Mouse (Mus musculus) ovary, adult 18-20 months (tissue): Measurements from ENCODE around the gene Gm10229.
"Not testable (repeated sequence)": the region's sequence is repeated elsewhere in the genome, so short reads cannot be mapped to it uniquely, and the experiment has no call there.

Experiments used
- DNase-seq: peaks from one replicate; pipeline ENCODE4 v3.0.0; 2022; ENCODE audit warnings: low spot score, mixed read lengths

The Gm10229 gene

GRCm38 (mm10) chr16:89014984-89015383 is at the start of gene Gm10229:
Gm10229 (plus strand) TSS chr16:89015284.
- DNase-seq: not testable (repeated sequence)

- DNase-seq: no peak
These were observed 4.4 kb upstream of the Gm10229 start, which contains the start of gene Krtap22-2 for GRCm38 (mm10) chr16:89010659-89011058. Krtap22-2 (minus strand) TSS chr16:89010759.

GRCm38 (mm10) chr16:89013973-89014372 is 1.1 kb upstream of the Gm10229 start:
- no peak for DNase-seq

- DNase-seq: not testable (repeated sequence)
These were observed 16.3 kb downstream of the Gm10229 start, which contains the start of gene Krtap6-1 for GRCm38 (mm10) chr16:89031399-89031798. Krtap6-1 (plus strand) TSS chr16:89031699.

GRCm38 (mm10) chr16:89041372-89041771 is 26.3 kb downstream of the Gm10229 start, which contains the start of gene Gm10228:
Gm10228 (minus strand) TSS chr16:89041472.
- DNase-seq: not testable (repeated sequence)

GRCm38 (mm10) chr16:89047783-89048182 is 32.7 kb downstream of the Gm10229 start, which contains the start of gene Krtap6-5:
Krtap6-5 (minus strand) TSS chr16:89047883.
- DNase-seq: no peak

- DNase-seq: not testable (repeated sequence)
These were observed 48.8 kb downstream of the Gm10229 start, which contains the start of gene 1110025L11Rik for GRCm38 (mm10) chr16:89063902-89064301. 1110025L11Rik (minus strand) TSS chr16:89064002.
